Mouse (Mus musculus): ENCODE measurements around the gene Ankrd27. TPM values are rescaled to one million over a fixed set of nuclear protein-coding genes. Genes with fewer than 3 reads are reported as not detected.

Ankrd27 gene
- polyA plus RNA-seq, 1 experiment: 38.0 TPM

DNA sequence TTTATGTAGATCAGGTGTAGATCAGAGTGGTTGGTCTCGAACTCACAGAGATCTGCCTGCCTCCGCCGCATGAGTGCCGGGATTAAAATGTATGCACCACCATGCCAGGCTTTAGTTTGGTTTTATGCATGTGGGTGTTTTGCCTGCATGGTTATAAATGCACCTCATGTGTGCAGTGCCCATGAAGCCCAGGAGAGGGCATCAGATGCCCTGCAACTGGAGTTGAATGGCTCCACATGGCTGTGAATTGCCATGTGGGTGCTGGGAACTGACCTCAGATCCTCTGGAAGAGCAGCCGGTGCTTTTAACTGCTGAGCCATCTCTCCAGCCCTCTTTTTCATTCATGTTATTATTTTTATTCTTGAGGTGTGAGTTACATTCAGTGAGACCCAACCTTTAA is 40.0 kb downstream of the Ankrd27 start:
- Histone ChIP-seq H3K4me3 (ENCODE audit: insufficient read depth, low read length) (no peak overlapping the region), H3K27ac (ENCODE audit: insufficient read depth, low read length) (no peak overlapping the region), H3K4me1 (ENCODE audit: control insufficient read depth, insufficient read depth, low read length) (no peaks in the 10 kb centered on the region)
- TF ChIP-seq POLR2A (IDR thresholded peaks at IDR 0.05; ENCODE audit: extremely low read depth, insufficient read depth, low read length): no peak
- TF ChIP-seq CTCF (IDR thresholded peaks at IDR 0.05; ENCODE audit: extremely low read depth, insufficient read depth, low read length): no peak

DNA sequence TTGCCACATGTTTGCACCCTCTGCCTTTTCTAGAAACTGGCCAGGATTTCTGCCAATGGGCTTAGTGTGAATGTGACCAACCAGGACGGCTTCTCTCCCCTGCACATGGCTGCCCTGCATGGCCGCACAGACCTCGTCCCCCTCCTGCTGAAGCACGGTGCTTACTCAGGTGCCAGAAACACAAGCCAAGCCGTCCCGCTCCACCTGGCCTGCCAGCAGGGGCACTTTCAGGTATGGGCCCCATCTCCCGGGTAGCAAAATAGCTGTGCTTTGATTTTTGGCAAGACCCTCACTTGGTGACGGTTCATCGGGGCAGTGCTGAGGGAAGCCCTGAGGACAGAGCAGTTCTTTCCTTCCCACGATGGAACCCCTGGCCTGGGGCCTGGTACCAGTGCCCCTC is 41.3 kb downstream of the Ankrd27 start:
- TF ChIP-seq CTCF (IDR thresholded peaks at IDR 0.05; ENCODE audit: extremely low read depth, insufficient read depth, low read length): no peak
- TF ChIP-seq POLR2A (IDR thresholded peaks at IDR 0.05; ENCODE audit: extremely low read depth, insufficient read depth, low read length): no peak
- Histone ChIP-seq H3K4me3 (ENCODE audit: insufficient read depth, low read length) (no peak overlapping the region), H3K4me1 (ENCODE audit: control insufficient read depth, insufficient read depth, low read length) (no peaks in the 10 kb centered on the region), H3K27ac (ENCODE audit: insufficient read depth, low read length) (no peak overlapping the region)

GRCm38 (mm10) chr7:35628496-35628895 is 42.5 kb downstream of the Ankrd27 start:
- H3K27ac ChIP-seq (ENCODE audit: insufficient read depth, low read length): no peak overlapping the region
- H3K4me1 ChIP-seq (ENCODE audit: control insufficient read depth, insufficient read depth, low read length): no peaks in the 10 kb centered on the region
- TF ChIP-seq POLR2A (IDR thresholded peaks at IDR 0.05; ENCODE audit: extremely low read depth, insufficient read depth, low read length) (no peak), CTCF (IDR thresholded peaks at IDR 0.05; ENCODE audit: extremely low read depth, insufficient read depth, low read length) (peak; percentile 56)

DNA sequence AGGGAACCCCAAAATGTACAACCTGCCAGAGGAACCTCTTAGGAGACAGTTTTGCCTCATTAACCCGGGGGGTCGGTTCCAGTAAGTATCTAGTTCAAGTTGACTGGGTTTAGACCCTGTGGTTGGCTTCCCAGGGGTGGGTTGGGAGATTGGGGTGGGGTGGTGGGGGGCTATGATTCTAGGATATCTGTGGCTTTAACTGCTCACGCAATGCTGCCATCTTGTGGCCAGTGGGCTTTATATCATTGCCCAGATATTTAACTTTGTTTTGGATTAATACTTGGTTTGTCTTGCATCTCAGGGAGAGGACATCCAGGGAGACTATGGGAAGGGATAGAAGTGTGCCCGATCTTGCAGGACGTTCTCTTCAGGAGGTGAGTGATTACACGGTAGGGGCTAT is 50.2 kb downstream of the Ankrd27 start:
- Histone ChIP-seq H3K4me3 (ENCODE audit: insufficient read depth, low read length) (no peak overlapping the region), H3K4me1 (ENCODE audit: control insufficient read depth, insufficient read depth, low read length) (no peaks in the 10 kb centered on the region), H3K27ac (ENCODE audit: insufficient read depth, low read length) (no peak overlapping the region)
- TF ChIP-seq CTCF (IDR thresholded peaks at IDR 0.05; ENCODE audit: extremely low read depth, insufficient read depth, low read length) (peak; percentile 51), POLR2A (IDR thresholded peaks at IDR 0.05; ENCODE audit: extremely low read depth, insufficient read depth, low read length) (no peak)

More at GRCm38 (mm10) chr7:35628496-35628895, 42.5 kb downstream of the Ankrd27 start:
- H3K4me3 ChIP-seq (ENCODE audit: insufficient read depth, low read length): no peak overlapping the region

DNA sequence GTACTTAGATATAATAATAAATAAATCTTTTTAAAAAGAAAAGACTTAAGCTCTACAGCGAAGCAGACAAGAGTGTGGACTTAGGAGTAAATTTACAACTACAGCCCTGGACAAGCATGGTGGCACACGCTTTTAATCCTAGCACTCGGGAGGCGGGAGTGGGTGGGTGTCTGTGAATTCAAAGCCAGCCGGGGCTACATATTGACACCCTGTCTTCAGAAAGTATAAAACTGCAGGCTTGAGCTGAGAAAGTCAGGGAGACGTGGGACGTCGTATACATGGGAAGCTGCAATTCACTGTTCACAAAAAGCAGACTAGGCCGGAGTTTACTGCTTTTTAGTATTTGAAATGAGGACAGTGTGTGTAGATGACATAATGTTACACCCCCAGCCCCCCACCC is 50.8 kb downstream of the Ankrd27 start:
- Histone ChIP-seq H3K4me3 (ENCODE audit: insufficient read depth, low read length) (no peak overlapping the region), H3K4me1 (ENCODE audit: control insufficient read depth, insufficient read depth, low read length) (no peaks in the 10 kb centered on the region), H3K27ac (ENCODE audit: insufficient read depth, low read length) (no peak overlapping the region)
- TF ChIP-seq CTCF (IDR thresholded peaks at IDR 0.05; ENCODE audit: extremely low read depth, insufficient read depth, low read length) (no peak), POLR2A (IDR thresholded peaks at IDR 0.05; ENCODE audit: extremely low read depth, insufficient read depth, low read length) (no peak)

DNA sequence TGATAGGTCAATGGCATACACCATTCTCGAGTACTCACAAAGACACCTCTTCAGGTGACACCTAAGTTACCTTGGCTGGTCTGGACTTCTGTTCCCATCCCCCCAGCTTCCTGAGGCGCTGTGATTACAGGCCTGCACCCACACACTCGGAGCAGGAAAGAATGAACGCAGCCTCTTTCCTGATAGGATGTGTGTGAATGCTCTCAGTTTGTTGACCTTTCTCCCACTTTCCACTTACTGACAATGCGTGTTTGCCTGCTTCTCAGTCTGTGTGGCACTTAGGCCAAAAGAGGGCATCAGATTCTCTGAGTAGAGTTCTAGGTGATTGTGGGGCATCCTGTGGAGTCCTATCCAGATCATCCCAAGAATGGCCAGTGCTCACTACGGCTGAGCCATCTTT is 54.0 kb downstream of the Ankrd27 start:
- H3K4me3 ChIP-seq (ENCODE audit: insufficient read depth, low read length): no peak overlapping the region
- TF ChIP-seq CTCF (IDR thresholded peaks at IDR 0.05; ENCODE audit: extremely low read depth, insufficient read depth, low read length) (no peak), POLR2A (IDR thresholded peaks at IDR 0.05; ENCODE audit: extremely low read depth, insufficient read depth, low read length) (no peak)
- no peaks in the 10 kb centered on the region for H3K4me1 ChIP-seq (ENCODE audit: control insufficient read depth, insufficient read depth, low read length)
- no peak overlapping the region for H3K27ac ChIP-seq (ENCODE audit: insufficient read depth, low read length)

- H3K4me1 ChIP-seq (ENCODE audit: control insufficient read depth, insufficient read depth, low read length): no peaks in the 10 kb centered on the region
- TF ChIP-seq CTCF (IDR thresholded peaks at IDR 0.05; ENCODE audit: extremely low read depth, insufficient read depth, low read length) (no peak), POLR2A (IDR thresholded peaks at IDR 0.05; ENCODE audit: extremely low read depth, insufficient read depth, low read length) (no peak)
- no peak overlapping the region for H3K27ac ChIP-seq (ENCODE audit: insufficient read depth, low read length)
- H3K4me3 ChIP-seq (ENCODE audit: insufficient read depth, low read length): peak overlapping the region; percentile 62
Measured at GRCm38 (mm10) chr7:35646317-35647081, 60.5 kb downstream of the Ankrd27 start.

DNA sequence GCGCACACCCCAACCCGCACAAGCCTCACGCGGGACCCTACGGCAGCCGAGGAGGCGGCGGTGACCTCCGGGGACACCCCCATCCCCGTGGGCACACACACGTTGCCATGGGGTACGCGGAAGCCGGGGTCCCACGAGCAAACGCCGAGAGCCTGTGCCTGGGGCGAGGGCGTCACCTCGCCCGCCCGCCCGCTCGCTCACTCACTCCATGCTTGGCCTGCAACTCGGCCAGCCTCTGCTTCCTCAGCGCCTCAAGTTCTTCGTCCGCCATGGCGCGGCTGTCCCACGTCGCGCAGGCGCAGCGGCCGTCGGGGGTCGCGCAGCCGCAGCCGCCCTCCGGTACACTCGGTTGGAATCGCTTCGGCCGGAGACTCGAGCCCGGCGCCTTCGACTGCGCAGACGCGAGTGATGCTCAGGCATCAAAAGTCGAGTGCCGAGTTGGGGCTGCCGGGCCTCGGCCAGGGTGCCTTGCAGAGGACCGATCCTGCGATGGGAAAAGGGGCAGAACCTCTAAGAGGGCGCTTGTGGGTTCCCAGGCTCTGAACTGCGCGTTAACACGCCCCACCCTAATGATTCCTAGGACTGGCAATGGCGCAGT is 61.2 kb downstream of the Ankrd27 start, which contains the start of gene Pdcd5:
Gene Pdcd5, minus strand, starts transcription at position 421 of the 598 bp plus-strand sequence.
- H3K4me3 ChIP-seq (ENCODE audit: insufficient read depth, low read length): peak within 1 kb of the TSS; percentile 62
- TF ChIP-seq POLR2A (IDR thresholded peaks at IDR 0.05; ENCODE audit: extremely low read depth, insufficient read depth, low read length) (no peak; the same call in 1 of the 2 replicates), CTCF (IDR thresholded peaks at IDR 0.05; ENCODE audit: extremely low read depth, insufficient read depth, low read length) (no peak)
- no peaks in the 10 kb centered on the region for H3K4me1 ChIP-seq (ENCODE audit: control insufficient read depth, insufficient read depth, low read length)
- H3K27ac ChIP-seq (ENCODE audit: insufficient read depth, low read length): no peak within 1 kb of the TSS

DNA sequence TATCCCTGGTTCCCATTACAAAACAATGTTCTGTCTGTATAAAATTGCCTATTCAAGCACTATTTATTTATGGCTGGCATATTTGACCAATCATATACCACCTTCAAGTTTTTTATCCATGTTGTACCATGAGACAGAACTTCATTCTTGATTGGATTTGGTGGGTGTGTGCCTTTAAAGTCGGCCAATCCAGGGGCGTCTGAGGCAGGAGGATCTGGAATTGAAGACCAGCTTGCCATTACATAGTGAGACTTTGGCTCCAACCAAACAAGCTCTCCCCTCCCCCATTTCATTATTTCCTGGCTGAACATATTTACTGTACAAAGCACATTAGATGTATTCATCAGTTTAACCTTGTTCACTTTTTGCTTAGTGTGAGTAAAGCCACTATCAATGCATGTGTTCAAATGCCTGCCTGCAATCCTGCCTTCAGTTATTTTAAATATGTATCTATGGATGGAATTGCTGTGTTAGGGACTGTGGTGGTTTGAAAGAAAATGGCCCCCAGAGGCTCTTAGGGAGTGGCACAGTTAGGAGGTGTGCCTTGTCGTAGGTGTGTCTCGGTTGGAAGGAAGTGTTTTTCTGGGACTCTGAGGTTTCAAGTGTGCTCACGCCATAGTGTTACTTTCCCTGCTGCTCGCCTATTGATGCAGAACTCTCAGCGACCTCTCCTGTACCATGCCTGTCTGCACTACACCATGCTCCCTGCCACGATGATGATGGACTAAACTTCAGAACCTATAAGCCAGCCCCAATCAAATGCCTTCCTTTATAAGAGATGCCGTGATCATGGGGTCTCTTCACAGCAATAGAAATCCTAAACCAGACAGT is 62.4 kb downstream of the Ankrd27 start:
- Histone ChIP-seq H3K4me1 (ENCODE audit: control insufficient read depth, insufficient read depth, low read length) (no peaks in the 10 kb centered on the region), H3K4me3 (ENCODE audit: insufficient read depth, low read length) (no peak overlapping the region), H3K27ac (ENCODE audit: insufficient read depth, low read length) (no peak overlapping the region)
- TF ChIP-seq POLR2A (IDR thresholded peaks at IDR 0.05; ENCODE audit: extremely low read depth, insufficient read depth, low read length): no peak
- no peak for TF ChIP-seq CTCF (IDR thresholded peaks at IDR 0.05; ENCODE audit: extremely low read depth, insufficient read depth, low read length)

Measured in cortical plate, adult 2 months (tissue).